Mouse (Mus musculus) heart, postnatal 0 days (tissue): ENCODE results near the gene Pold2. TPM values are rescaled to one million over a fixed set of nuclear protein-coding genes. Genes with fewer than 3 reads are reported as not detected.
A peak's percentile ranks its signal among the peaks of the same experiment; 100 is the strongest.

Experiments used
- ATAC-seq: fragments of 200-750 bp; cut with Nextera tagmentation; 2 replicates; pipeline ENCODE4 v1.8.0; 2017; ENCODE audit warnings: low read depth, moderate number of reproducible peaks, moderate library complexity; ENCODE audit not compliant: insufficient read depth
- DNase-seq: peaks from one replicate; pipeline ENCODE4 v3.0.0-alpha.2; 2016; ENCODE audit warnings: low spot score
- H3K27ac ChIP-seq: fragments of 300-500 bp; sonication (generic); 2 replicates; pipeline ENCODE4 v1.5.1; 2014; ENCODE audit warnings: low read depth, mild to moderate bottlenecking
- H3K27me3 ChIP-seq: fragments of 300-500 bp; sonication (generic); 2 replicates; pipeline ENCODE4 v1.6.1; 2014; ENCODE audit warnings: low read length, mixed read lengths; ENCODE audit not compliant: control insufficient read depth, insufficient read depth
- H3K36me3 ChIP-seq: fragments of 300-500 bp; sonication (generic); replicated peaks from 2 replicates; pipeline ENCODE4 v1.6.1; 2014; ENCODE audit warnings: low read length, mixed read lengths; ENCODE audit not compliant: control insufficient read depth, insufficient read depth
- H3K4me1 ChIP-seq: fragments of 300-500 bp; sonication (generic); 2 replicates; pipeline ENCODE4 v1.6.1; 2014; ENCODE audit warnings: antibody characterized with exemption; ENCODE audit not compliant: control insufficient read depth, insufficient read depth
- H3K4me2 ChIP-seq: fragments of 300-500 bp; sonication (generic); 2 replicates; pipeline ENCODE4 v1.6.1; 2014; ENCODE audit warnings: low read depth, mild to moderate bottlenecking, low read length, moderate library complexity
- H3K4me3 ChIP-seq: fragments of 300-500 bp; sonication (generic); 2 replicates; pipeline ENCODE4 v1.5.1; 2014; ENCODE audit warnings: low read depth, low read length
- H3K9ac ChIP-seq: fragments of 300-500 bp; sonication (generic); replicated peaks from 2 replicates; pipeline ENCODE4 v1.6.1; 2014; ENCODE audit warnings: low read depth, low read length, mixed read lengths
- H3K9me3 ChIP-seq: fragments of 300-500 bp; sonication (generic); replicated peaks from 2 replicates; pipeline ENCODE4 v1.6.1; 2016; ENCODE audit warnings: low read length; ENCODE audit not compliant: control insufficient read depth
- CTCF ChIP-seq: IDR thresholded peaks from 2 replicates; pipeline ENCODE4 v1.5.1; 2016; ENCODE audit warnings: antibody characterized with exemption, control low read depth, low read depth
- EP300 ChIP-seq: IDR thresholded peaks from 2 replicates; pipeline ENCODE4 v1.6.1; 2016; ENCODE audit warnings: antibody characterized with exemption, low read depth
- WGBS: fragments of 180-500 bp; shearing (Covaris S2); extraction: QIAGEN DNeasy Blood & Tissue Kit; methylation state at CpG from one replicate; pipeline ENCODE4 v1.1.7; 2014; 5-methylcytosine and 5-hydroxymethylcytosine counted together
- polyA plus RNA-seq: library from polyadenylated mRNA; unstranded; fragments of >200 nt; fragmentation: Nextera tagmentation; extraction: Ambion mirVana; gene quantifications from 2 replicates; pipeline ENCODE4 v1.2.1, GENCODE M21; 2015
- total RNA-seq: library from RNA; depleted of rRNA; stranded (reverse); fragments of >200 nt; gene quantifications from 2 replicates; pipeline ENCODE4 v1.2.3, GENCODE M21; 2014; ENCODE audit warnings: low replicate concordance

The Pold2 gene
- total and polyA plus RNA-seq, 2 experiments from 2014 or later, result 23.9 to 54.6 TPM

DNA sequence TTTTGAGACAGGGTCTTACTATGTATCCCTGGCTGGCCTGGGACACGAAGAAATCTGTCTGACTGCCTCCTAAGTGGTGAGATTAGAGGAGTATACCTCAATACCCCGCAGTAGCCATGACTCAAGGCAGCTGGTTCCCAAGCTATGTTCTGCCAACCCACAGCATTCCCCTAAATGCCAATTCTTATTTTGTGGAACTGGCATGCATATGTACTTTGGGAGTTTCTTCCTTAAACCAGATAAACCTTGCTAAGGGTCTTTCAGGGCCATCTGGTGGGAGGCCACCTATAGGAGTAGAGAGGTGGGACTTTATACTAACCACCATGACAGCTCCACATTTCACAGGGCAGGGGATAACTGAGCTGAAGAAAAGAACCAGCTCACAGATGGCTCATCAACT lies 25.8 kb upstream of the Pold2 start:
- no peak overlapping the region for H3K9ac ChIP-seq
- H3K4me1 ChIP-seq, result no peaks in the 10 kb centered on the region; the same call in 1 of the 2 replicates
- ATAC-seq, result no peak
- H3K27me3 ChIP-seq, result 0 out of 2 replicates have a peak, but pooled peaks cover 7% of the 10 kb centered on the region
- no peaks in the 10 kb centered on the region for H3K9me3 ChIP-seq
- DNase-seq, result no peak
- H3K36me3 ChIP-seq, result no peaks in the 10 kb centered on the region
- no peak overlapping the region for H3K4me2 ChIP-seq
- WGBS, result 76% methylated on average over 2 of the region's 2 CpGs
- H3K4me3 ChIP-seq, result no peak overlapping the region
- TF ChIP-seq EP300, result no peak
- TF ChIP-seq CTCF, result no peak
- no peak overlapping the region for H3K27ac ChIP-seq

DNA sequence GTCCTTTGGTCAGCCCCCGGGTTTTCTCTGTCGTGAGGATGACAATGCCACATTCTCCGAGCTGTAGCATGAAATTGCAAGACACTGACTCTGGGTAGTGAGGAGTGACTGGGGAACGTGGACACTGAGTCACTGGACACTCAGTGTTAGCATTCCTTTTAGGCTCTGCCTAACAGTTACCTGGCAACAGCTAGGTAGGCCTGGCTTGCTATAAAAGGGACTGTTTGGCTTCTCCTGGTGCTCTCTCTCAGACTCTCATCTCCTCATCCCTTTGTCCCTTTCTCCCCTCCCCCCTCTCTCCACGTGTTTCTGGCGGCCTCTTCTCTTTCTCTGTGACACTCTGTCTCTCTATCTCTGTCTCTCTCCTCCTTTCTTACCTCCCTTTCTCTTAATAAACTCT lies 24.3 kb upstream of the Pold2 start:
- Histone ChIP-seq H3K36me3 (no peaks in the 10 kb centered on the region), H3K4me2 (peak overlapping the region; percentile 50), H3K4me1 (peaks cover 8% of the 10 kb centered on the region), H3K27ac (no peak overlapping the region), H3K9ac (no peak overlapping the region), H3K27me3 (0 out of 2 replicates have a peak, but pooled peaks cover 7% of the 10 kb centered on the region), H3K9me3 (no peaks in the 10 kb centered on the region), H3K4me3 (no peak overlapping the region)
- TF ChIP-seq EP300 (no peak), CTCF (no peak)
- WGBS, result 38% methylated on average over 6 of the region's 6 CpGs
- no peak for ATAC-seq
- no peak for DNase-seq

- H3K4me2 ChIP-seq, result peak overlapping the region; percentile 50
- H3K27ac ChIP-seq, result no peak overlapping the region
- 6% methylated on average over 32 of the region's 32 CpGs for WGBS
- peak overlapping the region; percentile 18 for H3K4me3 ChIP-seq
- no peak for DNase-seq
- peak; percentile 62 for ATAC-seq
- H3K4me1 ChIP-seq, result peaks cover 12% of the 10 kb centered on the region
- H3K36me3 ChIP-seq, result no peaks in the 10 kb centered on the region
- H3K27me3 ChIP-seq, result 0 out of 2 replicates have a peak, but pooled peaks cover 7% of the 10 kb centered on the region
- no peak for TF ChIP-seq EP300
- TF ChIP-seq CTCF, result no peak
- no peaks in the 10 kb centered on the region for H3K9me3 ChIP-seq
- H3K9ac ChIP-seq, result no peak overlapping the region
Observed at GRCm38 (mm10) chr11:5901950-5902349, 23.9 kb upstream of the Pold2 start.

- Histone ChIP-seq H3K27me3 (0 out of 2 replicates have a peak, but pooled peaks cover 7% of the 10 kb centered on the region), H3K4me3 (no peak overlapping the region), H3K9me3 (no peaks in the 10 kb centered on the region), H3K9ac (no peak overlapping the region), H3K27ac (no peak overlapping the region), H3K36me3 (no peaks in the 10 kb centered on the region), H3K4me1 (peaks cover 13% of the 10 kb centered on the region), H3K4me2 (peak overlapping the region; percentile 50)
- DNase-seq, result no peak
- WGBS, result 35% methylated on average over 3 of the region's 3 CpGs
- no peak for TF ChIP-seq CTCF
- no peak for TF ChIP-seq EP300
- no peak for ATAC-seq
Observed at GRCm38 (mm10) chr11:5901320-5901719, 23.2 kb upstream of the Pold2 start.

- 91% methylated on average over 10 of the region's 10 CpGs for WGBS
- Histone ChIP-seq H3K9me3 (no peaks in the 10 kb centered on the region), H3K36me3 (no peaks in the 10 kb centered on the region), H3K4me3 (no peak overlapping the region), H3K27me3 (0 out of 2 replicates have a peak, but pooled peaks cover 7% of the 10 kb centered on the region), H3K9ac (no peak overlapping the region), H3K4me2 (no peak overlapping the region), H3K4me1 (peaks cover 13% of the 10 kb centered on the region), H3K27ac (no peak overlapping the region)
- no peak for DNase-seq
- no peak for TF ChIP-seq CTCF
- no peak for TF ChIP-seq EP300
- ATAC-seq, result no peak
Observed at GRCm38 (mm10) chr11:5899286-5899685, 21.2 kb upstream of the Pold2 start.

GRCm38 (mm10) chr11:5898531-5898930 lies 20.4 kb upstream of the Pold2 start, which contains the start of gene Myl7:
Myl7 (minus strand) TSS chr11:5898782.
- Histone ChIP-seq H3K9ac (peak within 1 kb of the TSS; percentile 33; the same call in 1 of the 2 replicates), H3K27ac (peak within 1 kb of the TSS; percentile 49), H3K36me3 (no peaks in the 10 kb centered on the region), H3K4me1 (peaks cover 13% of the 10 kb centered on the region), H3K9me3 (no peaks in the 10 kb centered on the region), H3K4me2 (peak within 1 kb of the TSS; percentile 47), H3K4me3 (peak within 1 kb of the TSS; percentile 28), H3K27me3 (0 out of 2 replicates have a peak, but pooled peaks cover 7% of the 10 kb centered on the region)
- no peak for DNase-seq
- ATAC-seq, result no peak; the same call in 1 of the 2 replicates
- WGBS, result 28% methylated on average over 5 of the region's 5 CpGs
- TF ChIP-seq CTCF, result no peak
- no peak for TF ChIP-seq EP300
